Mouse (Mus musculus) liver, postnatal 0 days (tissue): ENCODE measurements at regions not wholly inside any gene's neighbourhood (a gene's known extent, or its start where the extent isn't known, plus 50 kb on each side); places are given as distances from the start of the nearest gene placed in this dataset.

Experiments used
- ATAC-seq: fragments of 200-750 bp; cut with Nextera tagmentation; 2 replicates; pipeline ENCODE4 v1.8.0; 2017; ENCODE audit warnings: mild to moderate bottlenecking, moderate library complexity
- DNase-seq: peaks from one replicate; pipeline ENCODE4 v3.0.0-alpha.2; 2016
- H3K27ac ChIP-seq: fragments of 300-500 bp; sonication (generic); 2 replicates; pipeline ENCODE4 v1.5.1; 2014; ENCODE audit warnings: antibody characterized with exemption, moderate library complexity, mild to moderate bottlenecking, low read depth
- H3K27me3 ChIP-seq: fragments of 300-500 bp; sonication (generic); 2 replicates; pipeline ENCODE4 v1.6.1; 2014; ENCODE audit warnings: low read length, control low read depth, mixed read lengths; ENCODE audit not compliant: insufficient read depth
- H3K36me3 ChIP-seq: fragments of 300-500 bp; sonication (generic); replicated peaks from 2 replicates; pipeline ENCODE4 v1.6.1; 2014; ENCODE audit warnings: mild to moderate bottlenecking, control low read depth, low read length, moderate library complexity, mixed read lengths; ENCODE audit not compliant: insufficient read depth
- H3K4me1 ChIP-seq: fragments of 300-500 bp; sonication (generic); 2 replicates; pipeline ENCODE4 v1.6.1; 2014; ENCODE audit warnings: antibody characterized with exemption, mild to moderate bottlenecking, control low read depth; ENCODE audit not compliant: insufficient read depth
- H3K4me2 ChIP-seq: fragments of 300-500 bp; sonication (generic); 2 replicates; pipeline ENCODE4 v1.6.1; 2014; ENCODE audit warnings: low read depth, mild to moderate bottlenecking, low read length, moderate library complexity, mixed read lengths
- H3K4me3 ChIP-seq: fragments of 300-500 bp; sonication (generic); 2 replicates; pipeline ENCODE4 v1.5.1; 2014; ENCODE audit warnings: low read depth, low read length
- H3K9ac ChIP-seq: fragments of 300-500 bp; sonication (generic); replicated peaks from 2 replicates; pipeline ENCODE4 v1.6.1; 2014; ENCODE audit warnings: mild to moderate bottlenecking, moderate library complexity
- H3K9me3 ChIP-seq: fragments of 300-500 bp; sonication (generic); 2 replicates; pipeline ENCODE4 v1.6.1; 2016; ENCODE audit warnings: mild to moderate bottlenecking, control low read depth, low read length, mixed read lengths
- CTCF ChIP-seq: sonication (generic); IDR thresholded peaks from 2 replicates; pipeline ENCODE4 v1.5.1; 2016; ENCODE audit warnings: antibody characterized with exemption, low read depth
- EP300 ChIP-seq: IDR thresholded peaks from 2 replicates; pipeline ENCODE4 v1.6.1; 2016; ENCODE audit warnings: antibody characterized with exemption, low read depth, mild to moderate bottlenecking
- WGBS: fragments of 180-500 bp; shearing (Covaris S2); extraction: QIAGEN DNeasy Blood & Tissue Kit; methylation state at CpG from one replicate; pipeline ENCODE4 v1.1.7; 2014; ENCODE audit not compliant: insufficient replicate concordance; 5-methylcytosine and 5-hydroxymethylcytosine counted together

DNA sequence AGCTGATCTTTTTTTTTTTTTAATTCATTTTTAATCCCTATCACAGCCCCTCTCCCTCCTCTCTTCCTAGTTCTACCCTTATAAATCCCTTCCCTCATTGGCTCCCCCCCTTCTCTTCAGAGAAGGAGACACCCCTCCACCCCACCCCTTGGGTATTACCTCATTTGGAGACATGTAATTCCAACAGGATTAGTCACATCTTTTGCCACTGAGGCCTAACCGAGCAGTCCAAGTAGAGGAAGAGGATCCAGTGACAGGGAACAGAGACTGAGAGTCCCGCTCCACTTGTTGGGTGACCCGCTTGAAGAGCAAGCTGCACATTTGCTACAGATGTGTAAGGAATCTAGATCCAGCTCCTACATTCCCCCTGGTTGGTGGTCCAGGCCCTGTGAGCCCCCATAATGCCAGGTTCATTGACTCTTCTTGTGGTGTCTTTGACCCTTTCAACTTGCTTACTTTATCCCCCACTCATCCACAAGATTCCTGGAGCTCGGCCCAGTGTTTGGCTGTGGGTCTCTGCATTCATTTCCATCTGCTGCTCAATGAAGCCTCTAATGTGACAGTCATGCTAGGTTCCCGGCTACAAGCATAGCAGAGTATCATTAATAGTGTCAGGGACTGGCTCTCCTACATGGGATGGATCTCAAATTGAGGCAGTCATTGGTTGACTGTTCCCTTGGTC lies 506.6 kb upstream of the Gm10306 start:
- no peak for DNase-seq
- no peaks in the 10 kb centered on the region for H3K27me3 ChIP-seq
- no peak for TF ChIP-seq CTCF
- no peak for TF ChIP-seq EP300
- ATAC-seq: no peak
- no peaks in the 10 kb centered on the region for H3K4me1 ChIP-seq
- H3K4me2 ChIP-seq: no peak overlapping the region
- H3K4me3 ChIP-seq: no peak overlapping the region
- H3K9me3 ChIP-seq: no peaks in the 10 kb centered on the region
- 75% methylated on average over 5 of the region's 5 CpGs for WGBS
- no peak overlapping the region for H3K27ac ChIP-seq
- H3K36me3 ChIP-seq: no peaks in the 10 kb centered on the region
- no peak overlapping the region for H3K9ac ChIP-seq

DNA sequence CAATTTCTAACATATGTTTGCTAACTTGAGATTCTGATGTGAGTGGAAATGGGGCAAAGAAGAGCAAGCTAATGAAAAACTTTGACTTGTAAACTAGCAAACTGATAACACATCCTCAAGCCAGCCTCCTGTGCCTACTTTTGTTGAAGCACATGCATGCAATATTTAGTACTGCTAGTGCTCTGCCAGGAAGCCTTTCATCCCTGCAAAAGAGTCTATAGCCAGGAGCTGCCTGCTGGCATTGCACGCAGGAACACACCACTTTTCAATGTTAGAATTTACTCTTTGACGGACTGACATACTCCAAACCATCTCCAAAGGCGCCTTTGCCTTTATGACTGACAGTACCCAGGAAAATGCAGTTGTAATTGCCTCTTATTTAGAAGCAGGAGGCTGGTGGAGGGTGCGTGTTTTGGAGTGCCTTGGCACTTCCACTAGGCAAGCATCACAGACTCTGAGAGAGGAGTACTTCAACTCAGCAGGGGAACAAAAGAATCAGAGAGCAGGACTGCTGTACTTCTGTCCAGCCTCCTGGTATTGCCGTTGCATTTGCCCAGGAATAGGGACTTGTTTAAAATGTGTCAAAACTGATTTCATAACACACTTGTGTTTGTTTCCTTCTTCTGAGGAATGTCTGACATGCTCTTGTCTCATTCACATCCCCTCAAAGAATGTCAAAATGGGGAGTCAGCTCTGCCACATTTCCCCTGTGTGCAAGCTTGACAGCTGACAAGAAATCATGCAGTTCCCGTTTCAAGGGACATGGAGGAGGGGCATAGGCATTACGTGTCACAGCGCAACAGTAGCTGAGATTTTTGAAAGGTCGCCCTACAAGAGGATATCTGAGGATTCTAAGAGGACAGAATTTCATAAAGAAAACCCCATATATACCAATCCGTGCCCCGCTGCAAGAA lies 503.8 kb upstream of the Gm10306 start:
- ATAC-seq: no peak
- H3K27me3 ChIP-seq: no peaks in the 10 kb centered on the region
- H3K9me3 ChIP-seq: no peaks in the 10 kb centered on the region
- H3K4me3 ChIP-seq: no peak overlapping the region
- H3K36me3 ChIP-seq: no peaks in the 10 kb centered on the region
- DNase-seq: no peak
- no peak overlapping the region for H3K4me2 ChIP-seq
- TF ChIP-seq EP300: no peak
- TF ChIP-seq CTCF: no peak
- H3K4me1 ChIP-seq: no peaks in the 10 kb centered on the region
- WGBS: 64% methylated on average over 11 of the region's 11 CpGs
- no peak overlapping the region for H3K27ac ChIP-seq
- no peak overlapping the region for H3K9ac ChIP-seq

DNA sequence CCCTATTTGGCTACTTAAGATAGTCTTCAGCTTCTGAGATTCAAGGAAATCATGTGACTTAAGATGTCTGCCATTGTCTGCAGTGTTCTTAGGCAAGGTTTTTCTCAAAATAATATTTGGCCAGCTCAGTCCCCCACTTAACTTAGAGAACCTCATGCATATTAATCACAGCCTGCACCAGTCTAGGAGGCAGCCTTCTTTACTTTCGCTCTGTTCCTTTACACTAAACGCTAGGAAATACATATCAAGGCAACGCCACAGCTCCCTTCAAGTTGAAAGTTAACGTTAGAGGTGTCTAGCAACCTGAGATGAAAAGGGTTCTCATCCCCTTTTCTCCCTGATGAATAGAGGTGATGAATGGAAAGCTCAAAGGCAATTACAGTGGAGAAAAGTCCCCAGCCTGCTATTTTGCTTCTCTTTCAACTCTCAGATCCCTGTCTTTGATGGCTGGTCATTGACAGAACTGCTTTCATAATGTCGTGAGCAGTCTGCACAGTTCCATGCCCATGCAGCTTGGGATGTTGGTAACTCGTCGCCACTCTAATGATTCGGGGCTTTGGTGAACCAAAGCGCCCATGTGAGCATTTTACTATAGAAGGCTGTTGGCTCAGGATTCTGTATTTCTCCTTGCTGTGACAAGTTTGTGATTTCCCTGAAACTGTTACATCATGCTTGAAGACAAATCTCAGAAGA lies 483.0 kb upstream of the Gm10306 start:
- ATAC-seq (no peak), DNase-seq (no peak)
- H3K4me2 ChIP-seq: no peak overlapping the region
- no peak overlapping the region for H3K4me3 ChIP-seq
- TF ChIP-seq CTCF: no peak
- no peak for TF ChIP-seq EP300
- no peaks in the 10 kb centered on the region for H3K36me3 ChIP-seq
- H3K4me1 ChIP-seq: no peaks in the 10 kb centered on the region
- H3K9me3 ChIP-seq: no peaks in the 10 kb centered on the region
- H3K27ac ChIP-seq: no peak overlapping the region
- no peaks in the 10 kb centered on the region for H3K27me3 ChIP-seq
- H3K9ac ChIP-seq: no peak overlapping the region
- WGBS: 67% methylated on average over 9 of the region's 9 CpGs

DNA sequence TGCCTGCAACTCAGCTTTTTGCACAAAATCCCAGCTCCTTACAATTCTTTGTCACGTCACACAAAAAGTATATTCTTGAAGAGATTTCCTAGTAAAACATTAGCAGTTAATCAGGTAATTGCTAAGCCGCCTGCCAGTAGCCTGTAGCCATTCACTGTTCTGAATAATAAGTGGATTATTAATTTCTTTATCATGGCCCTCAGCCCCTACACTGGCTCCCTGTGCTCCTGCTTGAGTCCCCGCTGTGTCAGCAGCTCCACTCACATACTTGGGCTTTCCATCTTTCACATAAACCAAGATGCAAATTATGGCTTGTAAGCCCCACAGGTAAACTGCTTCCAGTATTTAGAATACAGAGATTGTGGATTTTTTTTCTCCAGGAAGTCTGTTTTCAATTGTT lies 473.5 kb upstream of the Gm10306 start:
- ATAC-seq: no peak
- Histone ChIP-seq H3K4me2 (no peak overlapping the region), H3K9me3 (no peaks in the 10 kb centered on the region), H3K27me3 (no peaks in the 10 kb centered on the region), H3K9ac (no peak overlapping the region), H3K36me3 (no peaks in the 10 kb centered on the region), H3K27ac (no peak overlapping the region), H3K4me1 (no peaks in the 10 kb centered on the region), H3K4me3 (no peak overlapping the region)
- TF ChIP-seq EP300: no peak
- no peak for TF ChIP-seq CTCF
- WGBS: 73% methylated on average over 3 of the region's 3 CpGs
- no peak for DNase-seq

DNA sequence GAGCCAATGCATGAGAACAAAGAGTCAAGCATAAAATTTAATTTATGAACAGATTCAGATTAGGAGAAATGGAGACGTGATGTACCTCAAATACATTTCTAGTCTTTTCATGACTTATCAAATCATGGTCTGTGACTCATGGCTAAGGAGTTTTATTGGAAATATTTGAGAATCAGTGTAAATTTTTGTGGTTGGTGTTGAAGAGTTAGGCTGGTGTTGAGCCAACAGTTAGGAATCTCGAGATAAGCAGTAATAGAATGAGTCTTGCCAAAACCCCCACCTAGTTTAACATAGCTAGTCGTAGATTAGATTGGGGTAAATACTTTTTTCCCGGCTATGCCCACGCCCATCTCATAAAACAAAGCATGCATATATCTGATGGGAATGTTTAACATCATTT lies 462.0 kb upstream of the Gm10306 start:
- no peak overlapping the region for H3K4me3 ChIP-seq
- H3K27me3 ChIP-seq: no peaks in the 10 kb centered on the region
- H3K36me3 ChIP-seq: no peaks in the 10 kb centered on the region
- 68% methylated on average over 5 of the region's 5 CpGs for WGBS
- no peak overlapping the region for H3K27ac ChIP-seq
- H3K4me2 ChIP-seq: no peak overlapping the region
- ATAC-seq: no peak
- TF ChIP-seq CTCF (no peak), EP300 (no peak)
- DNase-seq: no peak
- no peaks in the 10 kb centered on the region for H3K9me3 ChIP-seq
- no peak overlapping the region for H3K9ac ChIP-seq
- no peaks in the 10 kb centered on the region for H3K4me1 ChIP-seq

DNA sequence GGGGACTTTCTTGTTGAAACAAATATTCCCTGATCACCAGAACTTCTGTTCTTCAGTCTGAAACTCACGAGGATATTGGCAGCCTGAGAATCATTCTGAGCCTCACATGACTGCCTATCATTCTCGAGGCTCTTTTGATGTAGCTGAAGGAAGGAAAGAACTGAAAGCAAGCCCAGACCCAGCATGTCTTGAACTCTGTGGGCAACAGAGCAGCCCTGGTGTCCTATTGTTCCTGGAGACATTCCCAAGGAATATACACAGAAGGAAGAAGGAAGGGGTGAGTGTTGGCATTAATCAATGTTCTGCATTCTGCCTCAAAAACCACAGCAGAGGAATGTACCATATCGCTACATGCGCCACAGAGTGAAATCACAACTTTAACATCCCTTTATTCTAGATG lies 449.4 kb upstream of the Gm10306 start:
- Histone ChIP-seq H3K4me1 (no peaks in the 10 kb centered on the region), H3K9ac (no peak overlapping the region), H3K36me3 (no peaks in the 10 kb centered on the region), H3K27me3 (no peaks in the 10 kb centered on the region), H3K4me2 (no peak overlapping the region), H3K4me3 (no peak overlapping the region), H3K27ac (no peak overlapping the region), H3K9me3 (no peaks in the 10 kb centered on the region)
- ATAC-seq (no peak), DNase-seq (no peak)
- 76% methylated on average over 4 of the region's 4 CpGs for WGBS
- no peak for TF ChIP-seq EP300
- no peak for TF ChIP-seq CTCF
